Mouse (Mus musculus): Measurements from ENCODE around the gene Pi16. TPM values are rescaled to one million over a fixed set of nuclear protein-coding genes. Genes with fewer than 3 reads are reported as not detected.

Pi16 gene
- polyA plus RNA-seq, 1 experiment from 2014 or later = 1.3 TPM

DNA sequence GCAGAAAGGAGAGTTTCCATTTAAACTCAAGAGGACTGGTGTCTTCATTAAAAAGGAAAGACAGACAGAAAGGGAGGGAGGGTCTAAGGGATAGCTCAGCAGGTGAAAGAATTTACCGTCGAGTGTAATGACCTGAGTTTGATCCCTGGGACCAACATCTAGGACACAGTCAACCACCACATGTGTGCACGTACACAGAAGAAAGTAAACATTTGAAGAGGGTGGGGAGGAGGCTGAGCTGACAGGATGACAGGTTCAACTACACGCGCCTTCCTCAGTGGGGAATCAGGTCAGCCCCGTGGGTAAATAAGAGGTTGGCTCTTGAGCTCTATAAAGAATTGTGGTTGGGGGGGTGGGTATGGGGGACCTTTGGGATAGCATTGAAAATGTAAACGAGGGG, 44.3 kb upstream of the Pi16 start:
- TF ChIP-seq CTCF (IDR thresholded peaks at IDR 0.05; ENCODE audit: low read depth) = no peak
- TF ChIP-seq EP300 (optimal IDR thresholded peaks at IDR 0.05) = no peak
- 58% methylated on average over 7 of the region's 7 CpGs for WGBS
- Histone ChIP-seq H3K36me3 (ENCODE audit: control insufficient read depth, insufficient read depth, low read length) (no peaks in the 10 kb centered on the region), H3K4me2 (replicated peaks; ENCODE audit: low read depth) (no peak overlapping the region), H3K4me1 (replicated peaks; ENCODE audit: control insufficient read depth, insufficient read depth) (no peaks in the 10 kb centered on the region), H3K4me3 (ENCODE audit: low read depth, low read length) (no peak overlapping the region), H3K9ac (ENCODE audit: low read length) (no peak overlapping the region), H3K27me3 (ENCODE audit: control insufficient read depth, insufficient read depth, low read length) (no peaks in the 10 kb centered on the region), H3K27ac (replicated peaks) (no peak overlapping the region), H3K9me3 (ENCODE audit: control insufficient read depth, low read length) (no peaks in the 10 kb centered on the region)
- ATAC-seq (ENCODE audit: low FRiP score, low TSS enrichment) = no peak
- peak; percentile 19 for DNase-seq (ENCODE audit: low spot score)

DNA sequence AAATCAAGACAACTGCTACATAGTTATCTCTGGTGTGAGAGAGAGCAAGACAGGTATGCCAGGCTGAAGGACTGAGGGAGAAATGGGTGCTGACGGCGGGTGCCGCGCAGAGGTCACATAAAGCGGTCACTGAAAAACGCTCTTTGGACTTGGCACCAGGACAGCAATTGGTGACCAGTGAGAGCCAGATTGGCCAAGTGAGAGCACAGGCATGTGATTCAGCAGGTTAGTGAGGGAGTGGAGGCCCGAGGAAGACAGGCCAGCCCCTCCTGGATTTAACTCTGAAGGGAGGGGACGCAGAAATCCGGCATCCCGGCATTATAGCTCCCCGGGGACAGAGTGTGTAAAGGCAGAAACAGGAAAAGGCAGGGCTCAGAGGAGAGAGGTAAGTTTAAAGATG, 43.6 kb upstream of the Pi16 start:
- Histone ChIP-seq H3K27ac (replicated peaks) (no peak overlapping the region; the same call in 1 of the 2 replicates), H3K4me2 (replicated peaks; ENCODE audit: low read depth) (no peak overlapping the region), H3K36me3 (ENCODE audit: control insufficient read depth, insufficient read depth, low read length) (no peaks in the 10 kb centered on the region), H3K9ac (ENCODE audit: low read length) (no peak overlapping the region), H3K9me3 (ENCODE audit: control insufficient read depth, low read length) (no peaks in the 10 kb centered on the region), H3K4me1 (replicated peaks; ENCODE audit: control insufficient read depth, insufficient read depth) (no peaks in the 10 kb centered on the region), H3K27me3 (ENCODE audit: control insufficient read depth, insufficient read depth, low read length) (no peaks in the 10 kb centered on the region), H3K4me3 (ENCODE audit: low read depth, low read length) (no peak overlapping the region)
- TF ChIP-seq CTCF (IDR thresholded peaks at IDR 0.05; ENCODE audit: low read depth) = no peak
- no peak for TF ChIP-seq EP300 (optimal IDR thresholded peaks at IDR 0.05)
- DNase-seq (ENCODE audit: low spot score) = peak; percentile 63
- 66% methylated on average over 11 of the region's 11 CpGs for WGBS
- ATAC-seq (ENCODE audit: low FRiP score, low TSS enrichment) = peak; percentile 69

DNA sequence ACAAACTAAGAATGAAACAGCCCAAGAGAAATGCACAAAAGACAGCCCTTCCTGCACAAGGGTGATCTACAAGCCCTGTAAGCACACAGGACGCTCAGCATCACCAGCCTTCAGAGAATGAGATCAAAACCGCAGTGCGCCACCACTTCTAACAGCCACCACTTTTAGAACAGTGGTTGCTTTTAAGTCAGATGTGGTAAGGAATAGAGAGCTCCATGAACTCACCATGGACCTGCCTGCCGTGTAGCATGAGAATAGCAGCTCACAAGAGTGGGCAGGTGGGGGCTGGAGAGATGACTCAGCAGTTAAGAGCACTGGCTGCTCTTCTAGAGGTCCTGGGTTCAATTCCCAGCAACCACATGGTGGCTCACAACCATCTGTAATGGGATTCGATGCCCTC, 37.1 kb upstream of the Pi16 start:
- H3K36me3 ChIP-seq (ENCODE audit: control insufficient read depth, insufficient read depth, low read length) = no peaks in the 10 kb centered on the region
- H3K4me1 ChIP-seq (replicated peaks; ENCODE audit: control insufficient read depth, insufficient read depth) = no peaks in the 10 kb centered on the region
- no peak overlapping the region for H3K9ac ChIP-seq (ENCODE audit: low read length)
- no peak overlapping the region for H3K4me2 ChIP-seq (replicated peaks; ENCODE audit: low read depth)
- no peak overlapping the region for H3K4me3 ChIP-seq (ENCODE audit: low read depth, low read length)
- DNase-seq (ENCODE audit: low spot score) = no peak
- no peak for ATAC-seq (ENCODE audit: low FRiP score, low TSS enrichment)
- TF ChIP-seq EP300 (optimal IDR thresholded peaks at IDR 0.05) (no peak), CTCF (IDR thresholded peaks at IDR 0.05; ENCODE audit: low read depth) (no peak)
- H3K27ac ChIP-seq (replicated peaks) = no peak overlapping the region
- H3K27me3 ChIP-seq (ENCODE audit: control insufficient read depth, insufficient read depth, low read length) = no peaks in the 10 kb centered on the region
- WGBS = 94% methylated on average over 5 of the region's 5 CpGs
- no peaks in the 10 kb centered on the region for H3K9me3 ChIP-seq (ENCODE audit: control insufficient read depth, low read length)

DNA sequence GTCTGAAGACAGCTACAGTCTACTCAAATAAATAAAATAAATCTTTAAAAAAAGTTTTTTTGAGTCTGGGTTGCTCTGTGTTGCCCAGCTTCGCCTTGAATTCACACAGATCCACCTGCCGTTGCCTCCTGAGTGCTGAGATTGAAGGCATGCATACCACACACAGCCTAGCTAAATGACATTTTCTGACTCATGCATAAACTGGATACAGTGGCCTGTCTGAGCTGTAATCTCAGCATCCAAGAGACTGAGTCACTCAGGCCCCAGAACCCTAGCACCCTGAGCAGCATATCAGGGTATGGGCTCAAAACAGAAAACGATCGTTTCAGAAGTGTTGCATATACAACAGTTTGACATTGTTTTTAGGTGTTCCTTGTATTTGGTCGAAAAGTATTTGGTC, 35.9 kb upstream of the Pi16 start:
- Histone ChIP-seq H3K27ac (replicated peaks) (no peak overlapping the region), H3K27me3 (ENCODE audit: control insufficient read depth, insufficient read depth, low read length) (no peaks in the 10 kb centered on the region), H3K36me3 (ENCODE audit: control insufficient read depth, insufficient read depth, low read length) (no peaks in the 10 kb centered on the region), H3K9me3 (ENCODE audit: control insufficient read depth, low read length) (no peaks in the 10 kb centered on the region), H3K9ac (ENCODE audit: low read length) (no peak overlapping the region), H3K4me3 (ENCODE audit: low read depth, low read length) (no peak overlapping the region), H3K4me1 (replicated peaks; ENCODE audit: control insufficient read depth, insufficient read depth) (no peaks in the 10 kb centered on the region), H3K4me2 (replicated peaks; ENCODE audit: low read depth) (no peak overlapping the region)
- ATAC-seq (ENCODE audit: low FRiP score, low TSS enrichment) (no peak), DNase-seq (ENCODE audit: low spot score) (no peak)
- 72% methylated on average over 5 of the region's 5 CpGs for WGBS
- no peak for TF ChIP-seq CTCF (IDR thresholded peaks at IDR 0.05; ENCODE audit: low read depth)
- TF ChIP-seq EP300 (optimal IDR thresholded peaks at IDR 0.05) = no peak

DNA sequence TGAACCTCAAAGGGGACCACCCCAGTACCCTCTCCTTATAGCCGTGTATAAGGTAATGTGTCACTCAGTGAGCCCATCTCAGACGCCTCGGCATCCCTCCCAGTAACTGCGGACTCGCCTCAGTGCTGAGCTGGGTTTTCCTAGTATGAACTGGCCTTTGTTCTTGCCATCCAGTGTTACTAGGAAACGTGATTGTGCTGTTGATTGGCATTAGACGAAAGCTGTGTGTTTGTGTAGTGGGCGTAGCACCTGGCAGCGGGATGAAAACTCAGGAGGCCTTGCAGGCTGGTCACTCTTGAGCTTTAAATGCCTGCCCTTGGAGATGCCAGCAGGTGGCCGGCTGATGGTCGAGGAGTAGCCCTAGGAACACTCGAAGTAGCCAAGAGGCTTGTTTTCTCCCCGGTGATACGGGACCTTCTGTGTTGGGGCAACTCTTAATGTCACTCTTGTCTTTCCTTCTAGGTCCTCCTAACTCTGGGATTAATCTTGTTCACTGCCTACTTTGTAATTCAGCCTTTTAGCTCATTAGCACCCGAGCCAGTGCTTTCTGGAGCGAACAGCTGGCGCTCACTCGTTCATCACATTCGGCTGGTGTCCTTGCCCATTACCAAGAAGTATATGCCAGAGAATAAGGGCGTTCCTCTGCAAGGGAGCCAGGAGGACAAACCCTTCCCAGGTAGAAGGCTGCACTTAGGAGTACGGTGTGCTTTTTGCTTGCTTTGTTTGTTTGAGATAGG, 35.1 kb upstream of the Pi16 start:
- TF ChIP-seq CTCF (IDR thresholded peaks at IDR 0.05; ENCODE audit: low read depth) = peak; percentile 25; the same call in 1 of the 2 replicates
- TF ChIP-seq EP300 (optimal IDR thresholded peaks at IDR 0.05) = no peak
- Histone ChIP-seq H3K27me3 (ENCODE audit: control insufficient read depth, insufficient read depth, low read length) (no peaks in the 10 kb centered on the region), H3K4me3 (ENCODE audit: low read depth, low read length) (no peak overlapping the region), H3K36me3 (ENCODE audit: control insufficient read depth, insufficient read depth, low read length) (no peaks in the 10 kb centered on the region), H3K27ac (replicated peaks) (peak overlapping the region; percentile 30; the same call in 1 of the 2 replicates), H3K9ac (ENCODE audit: low read length) (no peak overlapping the region), H3K4me1 (replicated peaks; ENCODE audit: control insufficient read depth, insufficient read depth) (no peaks in the 10 kb centered on the region), H3K4me2 (replicated peaks; ENCODE audit: low read depth) (no peak overlapping the region), H3K9me3 (ENCODE audit: control insufficient read depth, low read length) (no peaks in the 10 kb centered on the region)
- DNase-seq (ENCODE audit: low spot score) = peak; percentile 75
- peak; percentile 92 for ATAC-seq (ENCODE audit: low FRiP score, low TSS enrichment)
- 63% methylated on average over 21 of the region's 21 CpGs for WGBS

DNA sequence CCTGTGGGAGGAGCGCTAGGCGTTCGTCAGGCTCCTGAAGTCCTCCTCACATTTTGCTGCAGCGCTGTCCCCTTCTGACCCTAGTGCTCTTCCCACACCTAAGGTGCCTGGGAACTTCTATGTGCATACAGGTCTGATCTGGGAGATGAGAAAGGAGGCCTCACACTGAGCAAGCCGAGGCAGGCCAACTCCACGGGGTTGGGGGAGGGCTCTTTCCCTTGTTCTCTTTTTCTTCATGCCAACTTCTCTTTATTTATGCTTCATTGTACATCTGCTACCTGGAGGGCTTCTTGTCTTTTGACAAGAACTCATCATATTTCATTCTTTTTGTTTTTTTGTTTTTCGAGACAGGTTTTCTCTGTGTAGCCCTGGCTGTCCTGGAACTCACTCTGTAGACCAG, 25.7 kb upstream of the Pi16 start:
- H3K4me3 ChIP-seq (ENCODE audit: low read depth, low read length) = no peak overlapping the region
- no peak overlapping the region for H3K4me2 ChIP-seq (replicated peaks; ENCODE audit: low read depth)
- H3K27me3 ChIP-seq (ENCODE audit: control insufficient read depth, insufficient read depth, low read length) = no peaks in the 10 kb centered on the region
- no peak for ATAC-seq (ENCODE audit: low FRiP score, low TSS enrichment)
- no peaks in the 10 kb centered on the region for H3K4me1 ChIP-seq (replicated peaks; ENCODE audit: control insufficient read depth, insufficient read depth)
- 85% methylated on average over 7 of the region's 7 CpGs for WGBS
- DNase-seq (ENCODE audit: low spot score) = no peak
- TF ChIP-seq CTCF (IDR thresholded peaks at IDR 0.05; ENCODE audit: low read depth) (no peak), EP300 (optimal IDR thresholded peaks at IDR 0.05) (no peak)
- no peaks in the 10 kb centered on the region for H3K9me3 ChIP-seq (ENCODE audit: control insufficient read depth, low read length)
- 0 out of 2 replicates have a peak, but pooled peaks cover 2% of the 10 kb centered on the region for H3K36me3 ChIP-seq (ENCODE audit: control insufficient read depth, insufficient read depth, low read length)
- H3K27ac ChIP-seq (replicated peaks) = no peak overlapping the region
- no peak overlapping the region for H3K9ac ChIP-seq (ENCODE audit: low read length)
